Mouse (Mus musculus) spleen, postnatal 36 days (tissue): ENCODE results near the gene Prpf4.
A peak's percentile ranks its signal among the peaks of the same experiment; 100 is the strongest.

Source experiments
- DNase-seq, 2 experiments: peaks; one replicate each; pipeline ENCODE4 v3.0.0; 2022; ENCODE audit warnings: low spot score in 2 of 2, mixed read lengths in 1 of 2

Gene Prpf4

GRCm38 (mm10) chr4:62389592-62390512 is 18.7 kb upstream of the Prpf4 start:
- no peak for DNase-seq

- DNase-seq = no peak
These were observed 16.7 kb upstream of the Prpf4 start for GRCm38 (mm10) chr4:62391892-62392291.

GRCm38 (mm10) chr4:62393459-62393858 is 15.1 kb upstream of the Prpf4 start:
- no peak for DNase-seq

GRCm38 (mm10) chr4:62395806-62396205 is 12.8 kb upstream of the Prpf4 start:
- no peak for DNase-seq

- DNase-seq = no peak
These were observed 10.8 kb upstream of the Prpf4 start for GRCm38 (mm10) chr4:62397616-62398365.

GRCm38 (mm10) chr4:62398956-62399355 is 9.6 kb upstream of the Prpf4 start:
- no peak for DNase-seq

- DNase-seq = no peak
These were observed 2.5 kb upstream of the Prpf4 start for GRCm38 (mm10) chr4:62406133-62406532.

GRCm38 (mm10) chr4:62407730-62408582 is 641 bp upstream of the Prpf4 start:
- peak; percentile 49 to 60 for DNase-seq

GRCm38 (mm10) chr4:62409615-62410014 is 1.0 kb downstream of the Prpf4 start:
- no peak for DNase-seq

GRCm38 (mm10) chr4:62410325-62410724 is 1.7 kb downstream of the Prpf4 start:
- DNase-seq = no peak

- DNase-seq = no peak
These were observed 3.0 kb downstream of the Prpf4 start for GRCm38 (mm10) chr4:62411606-62412005.

GRCm38 (mm10) chr4:62418448-62418847 is 9.9 kb downstream of the Prpf4 start:
- no peak for DNase-seq

GRCm38 (mm10) chr4:62419091-62419490 is 10.5 kb downstream of the Prpf4 start:
- DNase-seq = no peak

GRCm38 (mm10) chr4:62425891-62426290 is 17.3 kb downstream of the Prpf4 start:
- DNase-seq = no peak

GRCm38 (mm10) chr4:62427978-62428758 is 19.6 kb downstream of the Prpf4 start:
- no peak for DNase-seq

- no peak for DNase-seq
These were observed 21.0 kb downstream of the Prpf4 start for GRCm38 (mm10) chr4:62429616-62430015.

GRCm38 (mm10) chr4:62430678-62431077 is 22.1 kb downstream of the Prpf4 start:
- DNase-seq = no peak

- DNase-seq = no peak
These were observed 22.9 kb downstream of the Prpf4 start for GRCm38 (mm10) chr4:62431522-62431921.

- DNase-seq = no peak
These were observed 25.6 kb downstream of the Prpf4 start for GRCm38 (mm10) chr4:62433939-62434870.

GRCm38 (mm10) chr4:62435081-62435480 is 26.5 kb downstream of the Prpf4 start, which contains the start of gene Rnf183:
TSS of gene Rnf183 (minus strand) at chr4:62435252.
- no peak for DNase-seq
